Mouse (Mus musculus) myocyte (in vitro differentiated cells): ENCODE measurements around the gene Sh3bp1.

ENCODE experiments used
- CEBPB ChIP-seq: IDR thresholded peaks from 2 replicates; pipeline ENCODE4 v1.6.1; 2011; ENCODE audit warnings: mild to moderate bottlenecking, moderate library complexity; ENCODE audit not compliant: poor library complexity, insufficient read depth, severe bottlenecking
- E2F4 ChIP-seq: IDR thresholded peaks from one replicate; pipeline ENCODE4 v1.6.1; 2011; ENCODE audit warnings: mild to moderate bottlenecking, control low read depth, moderate library complexity; ENCODE audit not compliant: insufficient read depth
- MAX ChIP-seq: IDR thresholded peaks from one replicate; pipeline ENCODE4 v1.6.1; 2011; ENCODE audit warnings: low read depth, mild to moderate bottlenecking, control low read depth
- MYOD1 ChIP-seq, 3 experiments: IDR thresholded peaks; one replicate each; pipeline ENCODE4 v1.6.1; 2011; ENCODE audit warnings: control low read depth in 2 of 3, low read depth in 2 of 3, mild to moderate bottlenecking in 2 of 3, moderate library complexity in 1 of 3; ENCODE audit not compliant: insufficient read length in 2 of 3, control insufficient read depth in 1 of 3
- MYOG ChIP-seq, 3 experiments: IDR thresholded peaks; one replicate each; pipeline ENCODE4 v1.6.1; 2011; ENCODE audit warnings: control low read depth in 2 of 3, low read depth in 2 of 3, mild to moderate bottlenecking in 2 of 3; ENCODE audit not compliant: insufficient read length in 2 of 3, control insufficient read depth in 1 of 3, insufficient read depth in 1 of 3
- POLR2A ChIP-seq: IDR thresholded peaks from one replicate; pipeline ENCODE4 v1.6.1; 2011; ENCODE audit warnings: low read depth, mild to moderate bottlenecking, control low read depth, moderate library complexity; ENCODE audit not compliant: insufficient read length
- POLR2AphosphoS2 ChIP-seq: IDR thresholded peaks from one replicate; pipeline ENCODE4 v1.6.1; 2011; ENCODE audit warnings: low read depth, control low read depth; ENCODE audit not compliant: insufficient read length
- REST ChIP-seq: IDR thresholded peaks from one replicate; pipeline ENCODE4 v1.6.1; 2011; ENCODE audit warnings: mild to moderate bottlenecking, control low read depth, moderate library complexity; ENCODE audit not compliant: insufficient read depth, insufficient read length
- TCF12 ChIP-seq: IDR thresholded peaks from one replicate; pipeline ENCODE4 v1.6.1; 2011; ENCODE audit warnings: mild to moderate bottlenecking, control low read depth; ENCODE audit not compliant: poor library complexity, insufficient read depth, severe bottlenecking
- TCF3 ChIP-seq: IDR thresholded peaks from one replicate; pipeline ENCODE4 v1.6.1; 2011; ENCODE audit warnings: low read depth, control low read depth; ENCODE audit not compliant: insufficient read length
- USF1 ChIP-seq: IDR thresholded peaks from one replicate; pipeline ENCODE4 v1.6.1; 2011; ENCODE audit warnings: low read depth, mild to moderate bottlenecking, control low read depth, moderate library complexity

- TF ChIP-seq POLR2A (no peak), POLR2AphosphoS2 (no peak), MYOG (IDR thresholded peaks at IDR 0.05; ENCODE audit: control insufficient read depth in 1 of 3, insufficient read depth in 1 of 3, insufficient read length in 2 of 3, low read depth in 2 of 3) (no peak), MYOD1 (IDR thresholded peaks at IDR 0.05; ENCODE audit: control insufficient read depth in 1 of 3, insufficient read length in 2 of 3, low read depth in 2 of 3) (no peak), MAX (no peak), USF1 (no peak), TCF12 (no peak), CEBPB (no peak), E2F4 (no peak), REST (no peak), TCF3 (no peak)
Observed at GRCm38 (mm10) chr15:78948152-78948725, 48.7 kb downstream of the Sh3bp1 start.
